Mouse (Mus musculus) embryonic fibroblast, embryonic 13.5 days (primary cell): ENCODE results near the gene Trp63. TPM values are rescaled to one million over a fixed set of nuclear protein-coding genes. Genes with fewer than 3 reads are reported as not detected.

Experiments used
- H3K27ac ChIP-seq: 2 replicates; pipeline ENCODE4 v1.5.1; 2012; ENCODE audit warnings: low read length, control low read depth, inconsistent platforms; ENCODE audit not compliant: insufficient read depth
- H3K4me1 ChIP-seq: 2 replicates; pipeline ENCODE4 v1.6.1; 2011; ENCODE audit warnings: low read length; ENCODE audit not compliant: control insufficient read depth, insufficient read depth
- H3K4me3 ChIP-seq: 2 replicates; pipeline ENCODE4 v1.5.1; 2011; ENCODE audit warnings: mild to moderate bottlenecking, control low read depth, low read length; ENCODE audit not compliant: insufficient read depth
- CTCF ChIP-seq: IDR thresholded peaks from 2 replicates; pipeline ENCODE4 v1.5.1; 2011; ENCODE audit warnings: mild to moderate bottlenecking, control low read depth, low read length, moderate library complexity, borderline replicate concordance; ENCODE audit not compliant: insufficient read depth
- POLR2A ChIP-seq: IDR thresholded peaks from 2 replicates; pipeline ENCODE4 v1.6.1; 2011; ENCODE audit warnings: low read depth, mild to moderate bottlenecking, control low read depth, low read length, moderate library complexity
- polyA plus RNA-seq: library from polyadenylated mRNA; stranded (reverse); fragments of >200 nt; gene quantifications from 2 replicates; pipeline ENCODE4 v1.2.4, GENCODE M21; 2011; ENCODE audit warnings: low read depth; ENCODE audit not compliant: missing spikeins, insufficient read length

Gene Trp63
- polyA plus RNA-seq, 1 experiment = 0.18 TPM

GRCm38 (mm10) chr16:25912185-25912584, 228.6 kb downstream of the Trp63 start:
- Histone ChIP-seq H3K4me3 (no peak overlapping the region), H3K27ac (no peak overlapping the region), H3K4me1 (no peaks in the 10 kb centered on the region)
- no peak for TF ChIP-seq CTCF
- no peak for TF ChIP-seq POLR2A

GRCm38 (mm10) chr16:25934181-25934580, 250.6 kb downstream of the Trp63 start:
- no peak overlapping the region for H3K27ac ChIP-seq
- no peaks in the 10 kb centered on the region for H3K4me1 ChIP-seq
- H3K4me3 ChIP-seq = no peak overlapping the region
- TF ChIP-seq POLR2A (no peak), CTCF (no peak)
